Comparison of ENCODE assay signal across 29 mouse cellular contexts in the genomic region with DNA sequence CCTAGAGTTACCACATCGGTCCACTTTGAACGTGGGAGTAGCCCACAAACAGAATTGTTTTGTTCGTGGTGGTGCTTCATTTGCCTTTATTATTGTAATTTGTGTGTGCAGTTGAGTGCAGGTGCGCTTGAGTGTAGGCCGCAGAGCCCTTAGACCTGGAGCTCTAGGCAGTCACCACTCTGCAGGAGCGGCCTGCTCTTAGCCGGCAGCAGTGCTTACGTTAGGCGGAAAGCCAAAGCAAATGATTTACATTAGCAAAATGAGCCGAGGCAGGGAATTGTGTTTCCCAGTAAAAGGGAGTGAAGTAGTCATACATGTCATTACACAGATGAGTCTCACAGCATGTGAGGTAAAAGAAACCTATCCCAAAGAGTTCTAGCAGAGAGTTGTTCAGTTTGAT.
DNase-seq lines count a peak whose midpoint lies in the region; ATAC-seq and TF ChIP-seq lines count a peak whose summit lies in the region.
"Had no signal": no experiment of that assay in that cellular context is flagged by ENCODE, and none has a peak within 500 bp of the region (broad histone marks: within the 10 kb centered on the region; RNA-seq: fewer than 3 reads in every experiment).

No protein-coding gene starts in this region.

- no peak for TF ChIP-seq CTCF in kidney, adult 2 months (conservative IDR thresholded peaks at IDR 0.05; ENCODE audit: insufficient read depth, insufficient read length, low read depth, low read length)

- H3K4me1 ChIP-seq in embryonic facial prominence, embryonic 14.5 days (ENCODE audit: control insufficient read depth, insufficient read depth, low read length) = no peaks in the 10 kb centered on the region
- H3K4me1 ChIP-seq in embryonic facial prominence, embryonic 10.5 days = no peaks in the 10 kb centered on the region
- no peaks in the 10 kb centered on the region for H3K4me1 ChIP-seq in kidney, adult 2 months (ENCODE audit: control insufficient read depth, insufficient read depth, low read length)
- H3K4me1 ChIP-seq: heart, embryonic 10.5 days; heart, embryonic 15.5 days; hindbrain, embryonic 12.5 days; intestine, embryonic 15.5 days; limb, embryonic 13.5 days; midbrain, embryonic 13.5 days had no signal

- peaks cover 46% of the 10 kb centered on the region for H3K36me3 ChIP-seq in embryonic facial prominence, embryonic 14.5 days (ENCODE audit: control insufficient read depth, insufficient read depth, low read length)
- H3K36me3 ChIP-seq in embryonic facial prominence, embryonic 10.5 days (replicated peaks) = peaks cover 72% of the 10 kb centered on the region
- peaks cover 6% of the 10 kb centered on the region for H3K36me3 ChIP-seq in kidney, adult 2 months (ENCODE audit: control insufficient read depth, insufficient read depth, low read length)

- TF ChIP-seq POLR2A in kidney, adult 2 months (IDR thresholded peaks at IDR 0.05; ENCODE audit: low read depth, low read length) = no peak

- H3K9ac ChIP-seq in embryonic facial prominence, embryonic 14.5 days (ENCODE audit: low read depth, low read length) = no peak overlapping the region
- H3K9ac ChIP-seq: forebrain, postnatal 0 days; heart, embryonic 15.5 days; hindbrain, embryonic 12.5 days; intestine, embryonic 15.5 days; limb, embryonic 13.5 days; midbrain, embryonic 13.5 days; neural tube, embryonic 15.5 days had no signal

- no peaks in the 10 kb centered on the region for H3K27me3 ChIP-seq in embryonic facial prominence, embryonic 14.5 days (replicated peaks; ENCODE audit: control insufficient read depth, insufficient read depth, low read length)
- no peaks in the 10 kb centered on the region for H3K27me3 ChIP-seq in embryonic facial prominence, embryonic 10.5 days (replicated peaks; ENCODE audit: low read depth, poor library complexity, severe bottlenecking)
- H3K27me3 ChIP-seq in kidney, adult 2 months (replicated peaks; ENCODE audit: control insufficient read depth, insufficient read depth, low read length) = no peaks in the 10 kb centered on the region
- H3K27me3 ChIP-seq: CH12.LX; heart, embryonic 15.5 days; hindbrain, embryonic 12.5 days; intestine, embryonic 15.5 days; limb, embryonic 13.5 days; midbrain, embryonic 13.5 days; neural tube, embryonic 15.5 days had no signal

- H3K4me3 ChIP-seq in embryonic facial prominence, embryonic 14.5 days (ENCODE audit: low read depth, low read length) = no peak overlapping the region
- H3K4me3 ChIP-seq in embryonic facial prominence, embryonic 10.5 days = no peak overlapping the region
- H3K4me3 ChIP-seq in kidney, adult 2 months (ENCODE audit: insufficient read depth, low read depth, low read length) = no peak overlapping the region
- H3K4me3 ChIP-seq: heart, embryonic 10.5 days; heart, embryonic 15.5 days; hindbrain, embryonic 12.5 days; intestine, embryonic 15.5 days; layer of hippocampus, adult 2 months; limb, embryonic 13.5 days; midbrain, embryonic 13.5 days; neural tube, embryonic 15.5 days had no signal

- H3K27ac ChIP-seq in embryonic facial prominence, embryonic 14.5 days (replicated peaks; ENCODE audit: low read depth, low read length) = no peak overlapping the region
- H3K27ac ChIP-seq in embryonic facial prominence, embryonic 10.5 days (replicated peaks) = no peak overlapping the region
- no peak overlapping the region for H3K27ac ChIP-seq in kidney, adult 2 months (ENCODE audit: insufficient read depth, low read depth, low read length)
- H3K27ac ChIP-seq: heart, embryonic 10.5 days; heart, embryonic 15.5 days; hindbrain, embryonic 12.5 days; hindbrain, postnatal 0 days; intestine, embryonic 15.5 days; layer of hippocampus, adult 2 months; limb, embryonic 13.5 days; macrophage; midbrain, embryonic 13.5 days; neural tube, embryonic 15.5 days had no signal

- no peak overlapping the region for H3K4me2 ChIP-seq in embryonic facial prominence, embryonic 14.5 days (ENCODE audit: low read depth, low read length)
- H3K4me2 ChIP-seq: heart, embryonic 15.5 days; hindbrain, embryonic 12.5 days; intestine, embryonic 15.5 days; limb, embryonic 13.5 days; liver, embryonic 11.5 days; midbrain, embryonic 13.5 days; neural tube, embryonic 15.5 days had no signal

- H3K9me3 ChIP-seq in embryonic facial prominence, embryonic 14.5 days (ENCODE audit: control insufficient read depth, low read length) = no peaks in the 10 kb centered on the region
- no peaks in the 10 kb centered on the region for H3K9me3 ChIP-seq in embryonic facial prominence, embryonic 10.5 days
- H3K9me3 ChIP-seq: G1E; heart, embryonic 10.5 days; heart, embryonic 15.5 days; hindbrain, embryonic 12.5 days; intestine, embryonic 15.5 days; limb, embryonic 13.5 days; midbrain, embryonic 13.5 days; neural tube, embryonic 15.5 days had no signal

- peak; percentile 29 for DNase-seq in embryonic facial prominence, embryonic 14.5 days (ENCODE audit: low spot score)
- no peak for DNase-seq in embryonic facial prominence, embryonic 10.5 days (ENCODE audit: low spot score)
- DNase-seq in kidney, adult 2 months = peak; percentile 7
- no peak for DNase-seq in kidney, postnatal 36 days
- peak; percentile 8 for DNase-seq in lung, postnatal 10 days
- DNase-seq in lung, postnatal 25 days (ENCODE audit: low spot score) = no peak
- peak; percentile 57 for DNase-seq in ZHBTc4 (ENCODE audit: low read depth, low spot score)
- DNase-seq: adrenal gland, postnatal 14 days; cerebellum, adult 18-20 months; cerebellum, postnatal 10 days; forebrain, postnatal 0 days; gastrocnemius, postnatal 14 days; heart, adult 11 months; retina, postnatal 1 day; right cerebral cortex, postnatal 14 days had no signal

- ATAC-seq in embryonic facial prominence, embryonic 14.5 days (ENCODE audit: low read depth) = no peak
- no peak for ATAC-seq in cerebellum, adult (ENCODE audit: insufficient number of reproducible peaks, low FRiP score, low TSS enrichment)
- ATAC-seq: forebrain, postnatal 0 days; hindbrain, postnatal 0 days; intestine, embryonic 15.5 days; midbrain, embryonic 13.5 days had no signal

- WGBS in embryonic facial prominence, embryonic 14.5 days = 74% methylated on average over 10 of the region's 10 CpGs
- 93% methylated on average over 10 of the region's 10 CpGs for WGBS in embryonic facial prominence, embryonic 10.5 days
- WGBS in kidney, adult 2 months = 52% methylated on average over 10 of the region's 10 CpGs

Comparison
In these comparisons a context has a peak if more than half of its experiments do, and no peak if none do; other contexts are left out.
1. DNase-seq: peak in embryonic facial prominence, embryonic 14.5 days (single experiment), kidney, adult 2 months (single experiment), lung, postnatal 10 days (single experiment) and ZHBTc4 (single experiment); none in embryonic facial prominence, embryonic 10.5 days (single experiment), kidney, postnatal 36 days (0 of 2) and lung, postnatal 25 days (single experiment).